Mouse (Mus musculus): Measurements from ENCODE around the gene Mttp.

Mttp gene

GRCm38 (mm10) chr3:138083073-138083637 is 61.6 kb downstream of the Mttp start:
- DNase-seq (ENCODE audit: low spot score) = no peak

GRCm38 (mm10) chr3:138078701-138079100 is 66.1 kb downstream of the Mttp start:
- no peak for DNase-seq (ENCODE audit: low spot score)

GRCm38 (mm10) chr3:138077476-138078340 is 67.1 kb downstream of the Mttp start:
- DNase-seq (ENCODE audit: low spot score) = no peak

GRCm38 (mm10) chr3:138075209-138075608 is 69.6 kb downstream of the Mttp start:
- DNase-seq (ENCODE audit: low spot score) = no peak

GRCm38 (mm10) chr3:138074214-138074613 is 70.6 kb downstream of the Mttp start:
- DNase-seq (ENCODE audit: low spot score) = no peak

- DNase-seq (ENCODE audit: low spot score) = no peak
These were observed 73.2 kb downstream of the Mttp start for GRCm38 (mm10) chr3:138071476-138072073.

GRCm38 (mm10) chr3:138071004-138071403 is 73.8 kb downstream of the Mttp start:
- no peak for DNase-seq (ENCODE audit: low spot score)

- no peak for DNase-seq (ENCODE audit: low spot score)
These were observed 74.8 kb downstream of the Mttp start for GRCm38 (mm10) chr3:138069756-138070511.

- no peak for DNase-seq (ENCODE audit: low spot score)
These were observed 76.7 kb downstream of the Mttp start for GRCm38 (mm10) chr3:138068103-138068502.

- DNase-seq (ENCODE audit: low spot score) = no peak
These were observed 77.5 kb downstream of the Mttp start, which contains the start of gene Gm5105 for GRCm38 (mm10) chr3:138067288-138067687. TSS of gene Gm5105 (minus strand) at chr3:138067388.

GRCm38 (mm10) chr3:138066348-138066856 is 78.4 kb downstream of the Mttp start:
- no peak for DNase-seq (ENCODE audit: low spot score)

GRCm38 (mm10) chr3:138065930-138066329 is 78.8 kb downstream of the Mttp start:
- no peak for DNase-seq (ENCODE audit: low spot score)

- DNase-seq (ENCODE audit: low spot score) = no peak
These were observed 79.8 kb downstream of the Mttp start, which contains the start of gene 1110002E22Rik for GRCm38 (mm10) chr3:138064732-138065645. TSS of gene 1110002E22Rik (plus strand) at chr3:138065052.

- no peak for DNase-seq (ENCODE audit: low spot score)
These were observed 80.9 kb downstream of the Mttp start for GRCm38 (mm10) chr3:138063731-138064329.

GRCm38 (mm10) chr3:138062673-138063072 is 82.1 kb downstream of the Mttp start:
- DNase-seq (ENCODE audit: low spot score) = no peak

GRCm38 (mm10) chr3:138061205-138061911 is 83.4 kb downstream of the Mttp start:
- DNase-seq (ENCODE audit: low spot score) = no peak

GRCm38 (mm10) chr3:138060429-138060828 is 84.3 kb downstream of the Mttp start:
- DNase-seq (ENCODE audit: low spot score) = no peak

GRCm38 (mm10) chr3:138058226-138058625 is 86.5 kb downstream of the Mttp start:
- DNase-seq (ENCODE audit: low spot score) = no peak

GRCm38 (mm10) chr3:138056976-138057375 is 87.8 kb downstream of the Mttp start:
- no peak for DNase-seq (ENCODE audit: low spot score)

GRCm38 (mm10) chr3:138053969-138054368 is 90.8 kb downstream of the Mttp start:
- no peak for DNase-seq (ENCODE audit: low spot score)

Data from urinary bladder, postnatal 10 days (tissue).